9 mouse cellular contexts compared by ENCODE assay signal in the genomic region with DNA sequence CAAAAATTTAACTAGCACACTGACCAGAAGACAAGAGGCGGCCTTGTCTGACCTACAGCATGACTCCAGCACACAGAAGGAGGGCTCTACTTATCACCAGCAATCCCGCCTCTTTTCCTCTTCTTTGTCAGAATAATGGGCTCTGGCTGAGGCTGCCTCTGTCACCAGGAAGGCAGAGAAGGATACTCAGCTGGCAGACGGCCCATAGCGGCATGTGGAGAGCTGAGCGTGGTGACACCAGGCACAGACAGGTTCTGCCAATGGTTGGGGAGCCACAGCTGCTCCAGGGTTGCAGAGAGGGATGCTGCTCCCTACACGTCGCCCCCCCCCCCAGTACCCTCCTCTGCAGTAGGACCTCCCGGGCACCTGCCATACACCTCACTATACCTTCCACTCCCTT.
DNase-seq lines count a peak whose midpoint lies in the region; ATAC-seq lines count a peak whose summit lies in the region.
"Had no signal": no experiment of that assay in that cellular context is flagged by ENCODE, and none has a peak within 500 bp of the region (broad histone marks: within the 10 kb centered on the region; RNA-seq: fewer than 3 reads in every experiment).

No protein-coding gene starts in this region.

- H3K27me3 ChIP-seq in hindbrain, embryonic 12.5 days, result 0 out of 2 replicates have a peak, but pooled peaks cover 8% of the 10 kb centered on the region
- H3K27me3 ChIP-seq in hindbrain, embryonic 11.5 days (ENCODE audit: control insufficient read depth, insufficient read depth, low read length), result no peaks in the 10 kb centered on the region
- H3K27me3 ChIP-seq in forebrain, embryonic 12.5 days, result no peaks in the 10 kb centered on the region; the same call in 1 of the 2 replicates
- H3K27me3 ChIP-seq in liver, embryonic 11.5 days (replicated peaks; ENCODE audit: control insufficient read depth, insufficient read depth, low read length), result no peaks in the 10 kb centered on the region
- no peaks in the 10 kb centered on the region for H3K27me3 ChIP-seq in intestine, embryonic 16.5 days (replicated peaks; ENCODE audit: control insufficient read depth, insufficient read depth, low read length)

- no peak overlapping the region for H3K4me2 ChIP-seq in hindbrain, embryonic 12.5 days (replicated peaks)
- no peak overlapping the region for H3K4me2 ChIP-seq in hindbrain, embryonic 11.5 days (replicated peaks; ENCODE audit: low read depth, low read length)
- H3K4me2 ChIP-seq in forebrain, embryonic 12.5 days, result no peak overlapping the region
- H3K4me2 ChIP-seq in liver, embryonic 11.5 days, result no peak overlapping the region
- no peak overlapping the region for H3K4me2 ChIP-seq in intestine, embryonic 16.5 days (ENCODE audit: low read depth, low read length)

- no peak overlapping the region for H3K4me3 ChIP-seq in hindbrain, embryonic 12.5 days
- H3K4me3 ChIP-seq in hindbrain, embryonic 11.5 days (ENCODE audit: low read depth, low read length), result no peak overlapping the region
- no peak overlapping the region for H3K4me3 ChIP-seq in forebrain, embryonic 12.5 days (replicated peaks)
- H3K4me3 ChIP-seq in liver, embryonic 11.5 days (ENCODE audit: low read depth, low read length), result no peak overlapping the region
- no peak overlapping the region for H3K4me3 ChIP-seq in intestine, embryonic 16.5 days (ENCODE audit: low read length)

- 69% methylated on average over 8 of the region's 8 CpGs for WGBS in hindbrain, embryonic 12.5 days
- WGBS in hindbrain, embryonic 11.5 days, result 87% methylated on average over 7 of the region's 8 CpGs
- 88% methylated on average over 8 of the region's 8 CpGs for WGBS in forebrain, embryonic 12.5 days
- WGBS in liver, embryonic 11.5 days, result 83% methylated on average over 8 of the region's 8 CpGs
- 84% methylated on average over 8 of the region's 8 CpGs for whole genome bisulfite sequencing in intestine, embryonic 16.5 days

- no peaks in the 10 kb centered on the region for H3K36me3 ChIP-seq in hindbrain, embryonic 12.5 days
- no peaks in the 10 kb centered on the region for H3K36me3 ChIP-seq in hindbrain, embryonic 11.5 days (ENCODE audit: control insufficient read depth, insufficient read depth, low read length)
- H3K36me3 ChIP-seq in forebrain, embryonic 12.5 days (replicated peaks), result no peaks in the 10 kb centered on the region
- H3K36me3 ChIP-seq in liver, embryonic 11.5 days (ENCODE audit: control insufficient read depth, insufficient read depth, low read length), result no peaks in the 10 kb centered on the region
- no peaks in the 10 kb centered on the region for H3K36me3 ChIP-seq in intestine, embryonic 16.5 days (ENCODE audit: control insufficient read depth, insufficient read depth, low read length)

- H3K9me3 ChIP-seq in hindbrain, embryonic 12.5 days (replicated peaks), result no peaks in the 10 kb centered on the region
- H3K9me3 ChIP-seq in hindbrain, embryonic 11.5 days (ENCODE audit: control insufficient read depth, low read length), result no peaks in the 10 kb centered on the region
- no peaks in the 10 kb centered on the region for H3K9me3 ChIP-seq in forebrain, embryonic 12.5 days
- H3K9me3 ChIP-seq in liver, embryonic 11.5 days (ENCODE audit: control insufficient read depth, low read length), result no peaks in the 10 kb centered on the region
- H3K9me3 ChIP-seq in intestine, embryonic 16.5 days (ENCODE audit: control insufficient read depth, low read length), result no peaks in the 10 kb centered on the region

- H3K9ac ChIP-seq in hindbrain, embryonic 12.5 days, result no peak overlapping the region
- no peak overlapping the region for H3K9ac ChIP-seq in hindbrain, embryonic 11.5 days (ENCODE audit: low read depth, low read length)
- no peak overlapping the region for H3K9ac ChIP-seq in forebrain, embryonic 12.5 days
- no peak overlapping the region for H3K9ac ChIP-seq in liver, embryonic 11.5 days (ENCODE audit: low read depth, low read length)
- no peak overlapping the region for H3K9ac ChIP-seq in intestine, embryonic 16.5 days (ENCODE audit: low read depth, low read length)

- DNase-seq in hindbrain, embryonic 11.5 days (ENCODE audit: low spot score), result no peak
- DNase-seq in adrenal gland, postnatal 36 days, result peak; percentile 75 to 81
- DNase-seq in kidney, postnatal 14 days, result peak; percentile 75
- DNase-seq in testis, postnatal 10 days (ENCODE audit: low spot score), result no peak
- DNase-seq in liver, embryonic 11.5 days (ENCODE audit: low spot score), result no peak

- ATAC-seq in hindbrain, embryonic 12.5 days (ENCODE audit: low FRiP score), result no peak
- ATAC-seq in hindbrain, embryonic 11.5 days (ENCODE audit: low FRiP score), result no peak
- ATAC-seq in forebrain, embryonic 12.5 days (ENCODE audit: low FRiP score), result no peak
- ATAC-seq in liver, embryonic 11.5 days (replicated peaks; ENCODE audit: low FRiP score), result no peak
- ATAC-seq in intestine, embryonic 16.5 days, result no peak

- H3K27ac ChIP-seq in hindbrain, embryonic 12.5 days, result 0 out of 2 replicates have a peak overlapping the region, but pooled peaks have one; percentile 19
- no peak overlapping the region for H3K27ac ChIP-seq in hindbrain, embryonic 11.5 days (ENCODE audit: low read depth, low read length)
- H3K27ac ChIP-seq in forebrain, embryonic 12.5 days, result peak overlapping the region; percentile 32; the same call in 1 of the 2 replicates
- no peak overlapping the region for H3K27ac ChIP-seq in liver, embryonic 11.5 days (ENCODE audit: low read depth, low read length)
- no peak overlapping the region for H3K27ac ChIP-seq in intestine, embryonic 16.5 days (ENCODE audit: low read length)
- H3K27ac ChIP-seq: kidney, postnatal 0 days had no signal

- peaks cover 47% of the 10 kb centered on the region for H3K4me1 ChIP-seq in hindbrain, embryonic 12.5 days
- H3K4me1 ChIP-seq in hindbrain, embryonic 11.5 days (replicated peaks; ENCODE audit: control insufficient read depth, insufficient read depth, low read length), result peaks cover 6% of the 10 kb centered on the region
- H3K4me1 ChIP-seq in forebrain, embryonic 12.5 days, result peaks cover 51% of the 10 kb centered on the region
- H3K4me1 ChIP-seq in liver, embryonic 11.5 days (replicated peaks; ENCODE audit: control insufficient read depth, insufficient read depth, low read length), result peaks cover 25% of the 10 kb centered on the region
- H3K4me1 ChIP-seq in intestine, embryonic 16.5 days (ENCODE audit: control insufficient read depth, insufficient read depth, low read length), result peaks cover 21% of the 10 kb centered on the region

Comparison
In these comparisons a context has a peak if more than half of its experiments do, and no peak if none do; other contexts are left out.
1. H3K27ac ChIP-seq: peak in hindbrain, embryonic 12.5 days (single experiment) and forebrain, embryonic 12.5 days (single experiment); none in hindbrain, embryonic 11.5 days (single experiment), liver, embryonic 11.5 days (single experiment) and intestine, embryonic 16.5 days (single experiment).
2. DNase-seq: peak in adrenal gland, postnatal 36 days (2 of 2) and kidney, postnatal 14 days (single experiment); none in hindbrain, embryonic 11.5 days (single experiment), testis, postnatal 10 days (single experiment) and liver, embryonic 11.5 days (single experiment).